Mouse (Mus musculus): ENCODE data around the gene F2rl1. TPM values are rescaled to one million over a fixed set of nuclear protein-coding genes. Genes with fewer than 3 reads are reported as not detected.
A peak's percentile ranks its signal among the peaks of the same experiment; 100 is the strongest.

F2rl1 gene
- polyA plus RNA-seq (2012; rRNA removed): 15.4 and 30.0 TPM in 2 replicates

- under 1% methylated on average over 54 of the region's 54 CpGs for WGBS
- H3K4me1 ChIP-seq (ENCODE audit: control insufficient read depth, insufficient read depth, insufficient read length, low read length): peaks cover 22% of the 10 kb centered on the region
- TF ChIP-seq POLR2A (IDR thresholded peaks at IDR 0.05; ENCODE audit: low read depth, low read length) (peak; percentile 68), CTCF (IDR thresholded peaks at IDR 0.05; ENCODE audit: extremely low read depth, insufficient read length, insufficient replicate concordance, low read depth, low read length) (no peak)
- no peaks in the 10 kb centered on the region for H3K27me3 ChIP-seq (ENCODE audit: control insufficient read depth, insufficient read depth, low read length)
- peak within 1 kb of the TSS; percentile 94 for H3K4me3 ChIP-seq (ENCODE audit: low read depth, low read length)
- H3K36me3 ChIP-seq (ENCODE audit: control insufficient read depth, insufficient read depth, low read length): no peaks in the 10 kb centered on the region
- peak within 1 kb of the TSS; percentile 82 for H3K27ac ChIP-seq (ENCODE audit: insufficient read depth, low read depth, low read length)
Observed at GRCm38 (mm10) chr13:95524674-95525491, at the start of gene F2rl1. F2rl1 (minus strand) TSS chr13:95525227.

DNA sequence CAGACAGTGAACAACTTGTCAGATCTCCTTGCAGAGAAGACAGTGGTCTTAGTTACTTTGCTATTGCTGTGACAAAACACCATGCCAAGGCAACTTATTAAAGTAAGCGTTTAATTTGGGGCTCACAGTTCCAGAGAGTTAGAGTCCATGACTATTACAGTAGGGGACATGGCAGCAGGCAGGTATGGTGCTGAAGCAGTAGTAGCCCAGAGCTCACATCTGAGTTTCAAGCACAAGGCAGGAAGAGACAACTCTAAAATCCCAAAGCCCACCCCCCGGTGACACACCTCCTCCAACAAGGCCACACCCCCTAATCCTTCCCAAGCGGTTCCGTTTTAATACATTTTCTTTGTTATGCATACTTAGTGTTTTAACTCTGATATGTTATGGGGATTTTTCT is 45.9 kb upstream of the F2rl1 start:
- 96% methylated on average over 4 of the region's 4 CpGs for WGBS
- H3K36me3 ChIP-seq (ENCODE audit: control insufficient read depth, insufficient read depth, low read length): no peaks in the 10 kb centered on the region
- H3K27me3 ChIP-seq (ENCODE audit: control insufficient read depth, insufficient read depth, low read length): no peaks in the 10 kb centered on the region
- no peaks in the 10 kb centered on the region for H3K4me1 ChIP-seq (ENCODE audit: control insufficient read depth, insufficient read depth, insufficient read length, low read length)
- TF ChIP-seq POLR2A (IDR thresholded peaks at IDR 0.05; ENCODE audit: low read depth, low read length) (no peak), CTCF (IDR thresholded peaks at IDR 0.05; ENCODE audit: extremely low read depth, insufficient read length, insufficient replicate concordance, low read depth, low read length) (no peak)
- no peak overlapping the region for H3K4me3 ChIP-seq (ENCODE audit: low read depth, low read length)
- H3K27ac ChIP-seq (ENCODE audit: insufficient read depth, low read depth, low read length): no peak overlapping the region

DNA sequence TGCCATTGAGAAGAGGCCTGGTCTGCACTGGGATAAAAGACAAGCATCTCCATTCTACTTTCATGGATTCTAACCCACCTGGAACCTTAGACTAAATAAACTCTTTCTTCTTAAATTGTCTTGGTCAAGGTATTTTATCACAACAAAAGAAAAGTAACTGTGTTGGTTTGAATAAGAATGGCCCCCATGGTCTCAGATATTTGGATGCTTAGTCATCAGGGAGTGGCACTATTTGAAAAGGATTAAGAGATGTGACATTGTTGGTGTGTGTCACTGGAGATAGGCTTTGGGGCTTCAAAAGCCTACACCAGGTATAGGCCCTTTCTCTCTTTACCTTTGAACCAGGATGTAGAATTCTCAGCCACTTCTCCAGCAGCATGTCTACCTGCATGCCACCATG is 44.3 kb upstream of the F2rl1 start:
- no peak overlapping the region for H3K27ac ChIP-seq (ENCODE audit: insufficient read depth, low read depth, low read length)
- no peaks in the 10 kb centered on the region for H3K4me1 ChIP-seq (ENCODE audit: control insufficient read depth, insufficient read depth, insufficient read length, low read length)
- no peaks in the 10 kb centered on the region for H3K36me3 ChIP-seq (ENCODE audit: control insufficient read depth, insufficient read depth, low read length)
- H3K4me3 ChIP-seq (ENCODE audit: low read depth, low read length): no peak overlapping the region
- TF ChIP-seq CTCF (IDR thresholded peaks at IDR 0.05; ENCODE audit: extremely low read depth, insufficient read length, insufficient replicate concordance, low read depth, low read length): no peak
- no peak for TF ChIP-seq POLR2A (IDR thresholded peaks at IDR 0.05; ENCODE audit: low read depth, low read length)
- no peaks in the 10 kb centered on the region for H3K27me3 ChIP-seq (ENCODE audit: control insufficient read depth, insufficient read depth, low read length)

DNA sequence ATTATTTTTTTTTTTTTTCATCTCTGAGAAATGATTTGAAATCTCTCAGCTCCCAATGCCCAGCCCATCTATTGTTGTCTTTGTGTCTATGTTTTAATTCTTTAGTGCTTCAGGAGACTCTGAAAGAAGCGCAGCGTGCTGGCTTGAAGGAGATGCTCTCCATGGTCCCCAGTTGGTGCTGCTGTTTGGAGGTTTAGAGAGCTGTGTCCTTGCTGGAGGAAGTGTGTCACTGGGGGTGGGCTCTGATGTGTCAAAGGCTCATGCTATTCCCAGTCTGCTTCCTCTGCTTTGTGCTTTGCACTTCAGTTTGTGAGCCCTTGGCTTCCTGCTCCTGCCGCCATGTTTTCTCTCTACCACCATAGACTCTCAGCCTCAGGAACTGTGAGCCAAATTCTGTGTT is 43.3 kb upstream of the F2rl1 start:
- no peaks in the 10 kb centered on the region for H3K4me1 ChIP-seq (ENCODE audit: control insufficient read depth, insufficient read depth, insufficient read length, low read length)
- H3K27me3 ChIP-seq (ENCODE audit: control insufficient read depth, insufficient read depth, low read length): no peaks in the 10 kb centered on the region
- H3K4me3 ChIP-seq (ENCODE audit: low read depth, low read length): no peak overlapping the region
- over 99% methylated on average over 3 of the region's 3 CpGs for WGBS
- no peak overlapping the region for H3K27ac ChIP-seq (ENCODE audit: insufficient read depth, low read depth, low read length)
- TF ChIP-seq POLR2A (IDR thresholded peaks at IDR 0.05; ENCODE audit: low read depth, low read length) (no peak), CTCF (IDR thresholded peaks at IDR 0.05; ENCODE audit: extremely low read depth, insufficient read length, insufficient replicate concordance, low read depth, low read length) (no peak)
- H3K36me3 ChIP-seq (ENCODE audit: control insufficient read depth, insufficient read depth, low read length): no peaks in the 10 kb centered on the region

- 86% methylated on average over 15 of the region's 15 CpGs for WGBS
- TF ChIP-seq POLR2A (IDR thresholded peaks at IDR 0.05; ENCODE audit: low read depth, low read length) (no peak), CTCF (IDR thresholded peaks at IDR 0.05; ENCODE audit: extremely low read depth, insufficient read length, insufficient replicate concordance, low read depth, low read length) (no peak)
- no peaks in the 10 kb centered on the region for H3K36me3 ChIP-seq (ENCODE audit: control insufficient read depth, insufficient read depth, low read length)
- no peaks in the 10 kb centered on the region for H3K4me1 ChIP-seq (ENCODE audit: control insufficient read depth, insufficient read depth, insufficient read length, low read length)
- H3K27ac ChIP-seq (ENCODE audit: insufficient read depth, low read depth, low read length): peak overlapping the region; percentile 46; the same call in 1 of the 2 replicates
- no peak overlapping the region for H3K4me3 ChIP-seq (ENCODE audit: low read depth, low read length)
- no peaks in the 10 kb centered on the region for H3K27me3 ChIP-seq (ENCODE audit: control insufficient read depth, insufficient read depth, low read length)
Observed at GRCm38 (mm10) chr13:95566841-95567551, 42.0 kb upstream of the F2rl1 start.

DNA sequence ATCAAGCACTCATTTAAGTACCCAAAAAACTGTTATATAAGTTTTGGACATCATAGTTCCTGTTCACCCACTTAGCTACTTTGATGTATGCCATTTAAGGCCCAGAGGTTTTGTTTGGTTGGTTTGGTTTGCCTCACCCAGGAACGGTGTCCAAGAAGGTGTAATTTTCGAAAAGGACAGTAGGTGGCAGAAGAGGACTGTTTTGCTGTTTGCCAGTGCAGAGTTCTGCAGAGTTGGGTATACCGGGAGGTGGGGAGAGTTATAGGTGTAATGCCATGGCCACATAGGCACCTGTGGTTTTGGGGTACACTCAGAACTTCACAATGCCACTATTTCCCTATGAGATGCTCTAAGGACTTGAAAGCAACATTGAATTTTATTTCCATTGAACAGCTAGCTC is 38.7 kb upstream of the F2rl1 start:
- Histone ChIP-seq H3K36me3 (ENCODE audit: control insufficient read depth, insufficient read depth, low read length) (no peaks in the 10 kb centered on the region), H3K4me1 (ENCODE audit: control insufficient read depth, insufficient read depth, insufficient read length, low read length) (no peaks in the 10 kb centered on the region), H3K4me3 (ENCODE audit: low read depth, low read length) (no peak overlapping the region), H3K27me3 (ENCODE audit: control insufficient read depth, insufficient read depth, low read length) (no peaks in the 10 kb centered on the region), H3K27ac (ENCODE audit: insufficient read depth, low read depth, low read length) (no peak overlapping the region)
- WGBS: 4% methylated on average over 3 of the region's 3 CpGs
- TF ChIP-seq POLR2A (IDR thresholded peaks at IDR 0.05; ENCODE audit: low read depth, low read length): no peak
- TF ChIP-seq CTCF (IDR thresholded peaks at IDR 0.05; ENCODE audit: extremely low read depth, insufficient read length, insufficient replicate concordance, low read depth, low read length): peak; percentile 64; the same call in 1 of the 2 replicates

- Histone ChIP-seq H3K4me3 (ENCODE audit: low read depth, low read length) (no peak overlapping the region), H3K27me3 (ENCODE audit: control insufficient read depth, insufficient read depth, low read length) (no peaks in the 10 kb centered on the region), H3K36me3 (ENCODE audit: control insufficient read depth, insufficient read depth, low read length) (no peaks in the 10 kb centered on the region), H3K4me1 (ENCODE audit: control insufficient read depth, insufficient read depth, insufficient read length, low read length) (no peaks in the 10 kb centered on the region), H3K27ac (ENCODE audit: insufficient read depth, low read depth, low read length) (no peak overlapping the region)
- WGBS: 48% methylated on average over 10 of the region's 10 CpGs
- no peak for TF ChIP-seq CTCF (IDR thresholded peaks at IDR 0.05; ENCODE audit: extremely low read depth, insufficient read length, insufficient replicate concordance, low read depth, low read length)
- TF ChIP-seq POLR2A (IDR thresholded peaks at IDR 0.05; ENCODE audit: low read depth, low read length): no peak
Observed at GRCm38 (mm10) chr13:95563066-95563610, 38.1 kb upstream of the F2rl1 start.

All from small intestine, adult 2 months (tissue).